Mouse (Mus musculus) lung, adult 2 months (tissue): ENCODE measurements around the gene Tead3.

ENCODE experiments used
- CTCF ChIP-seq: fragments of 200-500 bp; IDR thresholded peaks from 2 replicates; pipeline ENCODE4 v1.5.1; 2011; ENCODE audit warnings: mild to moderate bottlenecking, low read length, control low read depth; ENCODE audit not compliant: insufficient read depth
- POLR2A ChIP-seq: fragments of 200-500 bp; IDR thresholded peaks from 2 replicates; pipeline ENCODE4 v1.6.1; 2011; ENCODE audit warnings: low read depth, mild to moderate bottlenecking, control low read depth, low read length, borderline replicate concordance; ENCODE audit errors: extremely low read depth

DNA sequence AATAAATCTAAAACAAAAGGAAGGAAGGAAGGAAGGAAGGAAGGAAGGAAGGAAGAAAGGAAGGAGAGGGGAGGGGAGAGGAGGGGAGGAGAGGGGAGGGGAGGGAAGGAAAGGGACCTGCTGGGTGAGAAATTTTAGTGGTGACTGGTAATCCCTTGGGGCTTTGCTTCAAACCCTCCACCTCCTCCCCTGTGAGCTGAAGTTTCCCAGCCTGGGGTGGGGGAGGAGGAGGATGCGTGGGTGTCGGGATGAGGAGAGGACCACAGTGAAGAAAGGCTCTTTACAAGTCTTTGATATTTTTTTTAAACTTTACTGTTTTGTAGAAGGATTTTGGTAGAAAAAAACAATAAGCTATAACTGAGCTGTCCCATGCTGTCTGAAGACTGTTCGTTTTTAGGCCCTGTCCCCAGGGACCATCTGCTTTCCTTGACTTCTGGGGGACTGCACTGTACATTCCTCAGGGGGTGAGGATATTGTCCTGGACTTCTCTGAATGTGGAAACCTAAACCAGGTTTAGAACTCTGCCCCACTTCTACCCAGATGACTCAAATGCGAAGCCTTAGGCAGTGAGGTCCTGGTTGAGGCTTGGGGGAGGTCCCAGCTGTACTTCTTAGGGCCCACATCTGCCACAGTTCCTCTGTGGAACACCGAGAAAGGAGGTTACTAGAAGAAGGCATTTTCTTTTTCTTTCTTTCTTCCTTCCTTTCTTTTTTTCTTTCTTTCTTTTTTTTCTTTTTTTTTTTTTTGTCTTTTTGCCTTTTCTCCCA, 39.1 kb downstream of the Tead3 start:
- no peak for TF ChIP-seq CTCF
- TF ChIP-seq POLR2A, result no peak
